Mouse (Mus musculus) heart, postnatal 0 days (tissue): Measurements from ENCODE around the gene 1700037C18Rik. TPM values are rescaled to one million over a fixed set of nuclear protein-coding genes. Genes with fewer than 3 reads are reported as not detected.

Experiments
- ATAC-seq: fragments of 200-750 bp; cut with Nextera tagmentation; 2 replicates; pipeline ENCODE4 v1.8.0; 2017; ENCODE audit warnings: low read depth, moderate number of reproducible peaks, moderate library complexity; ENCODE audit not compliant: insufficient read depth
- DNase-seq: peaks from one replicate; pipeline ENCODE4 v3.0.0-alpha.2; 2016; ENCODE audit warnings: low spot score
- H3K27ac ChIP-seq: fragments of 300-500 bp; sonication (generic); 2 replicates; pipeline ENCODE4 v1.5.1; 2014; ENCODE audit warnings: low read depth, mild to moderate bottlenecking
- H3K27me3 ChIP-seq: fragments of 300-500 bp; sonication (generic); 2 replicates; pipeline ENCODE4 v1.6.1; 2014; ENCODE audit warnings: low read length, mixed read lengths; ENCODE audit not compliant: control insufficient read depth, insufficient read depth
- H3K36me3 ChIP-seq: fragments of 300-500 bp; sonication (generic); replicated peaks from 2 replicates; pipeline ENCODE4 v1.6.1; 2014; ENCODE audit warnings: low read length, mixed read lengths; ENCODE audit not compliant: control insufficient read depth, insufficient read depth
- H3K4me1 ChIP-seq: fragments of 300-500 bp; sonication (generic); 2 replicates; pipeline ENCODE4 v1.6.1; 2014; ENCODE audit warnings: antibody characterized with exemption; ENCODE audit not compliant: control insufficient read depth, insufficient read depth
- H3K4me2 ChIP-seq: fragments of 300-500 bp; sonication (generic); 2 replicates; pipeline ENCODE4 v1.6.1; 2014; ENCODE audit warnings: low read depth, mild to moderate bottlenecking, low read length, moderate library complexity
- H3K4me3 ChIP-seq: fragments of 300-500 bp; sonication (generic); 2 replicates; pipeline ENCODE4 v1.5.1; 2014; ENCODE audit warnings: low read depth, low read length
- H3K9ac ChIP-seq: fragments of 300-500 bp; sonication (generic); replicated peaks from 2 replicates; pipeline ENCODE4 v1.6.1; 2014; ENCODE audit warnings: low read depth, low read length, mixed read lengths
- H3K9me3 ChIP-seq: fragments of 300-500 bp; sonication (generic); replicated peaks from 2 replicates; pipeline ENCODE4 v1.6.1; 2016; ENCODE audit warnings: low read length; ENCODE audit not compliant: control insufficient read depth
- CTCF ChIP-seq: IDR thresholded peaks from 2 replicates; pipeline ENCODE4 v1.5.1; 2016; ENCODE audit warnings: antibody characterized with exemption, control low read depth, low read depth
- EP300 ChIP-seq: IDR thresholded peaks from 2 replicates; pipeline ENCODE4 v1.6.1; 2016; ENCODE audit warnings: antibody characterized with exemption, low read depth
- WGBS: fragments of 180-500 bp; shearing (Covaris S2); extraction: QIAGEN DNeasy Blood & Tissue Kit; methylation state at CpG from one replicate; pipeline ENCODE4 v1.1.7; 2014; 5-methylcytosine and 5-hydroxymethylcytosine counted together
- polyA plus RNA-seq: library from polyadenylated mRNA; unstranded; fragments of >200 nt; fragmentation: Nextera tagmentation; extraction: Ambion mirVana; gene quantifications from 2 replicates; pipeline ENCODE4 v1.2.1, GENCODE M21; 2015
- total RNA-seq: library from RNA; depleted of rRNA; stranded (reverse); fragments of >200 nt; gene quantifications from 2 replicates; pipeline ENCODE4 v1.2.3, GENCODE M21; 2014; ENCODE audit warnings: low replicate concordance

Gene 1700037C18Rik
- total and polyA plus RNA-seq, 2 experiments from 2014 or later: 4.0 to 10.0 TPM

- H3K9ac ChIP-seq: no peak overlapping the region
- H3K36me3 ChIP-seq: peaks cover 15% of the 10 kb centered on the region; the same call in 1 of the 2 replicates
- H3K9me3 ChIP-seq: no peaks in the 10 kb centered on the region
- H3K4me3 ChIP-seq: no peak overlapping the region
- no peak overlapping the region for H3K27ac ChIP-seq
- H3K4me2 ChIP-seq: no peak overlapping the region
- DNase-seq: no peak
- peaks cover 13% of the 10 kb centered on the region; the same call in 1 of the 2 replicates for H3K4me1 ChIP-seq
- WGBS: 91% methylated on average over 14 of the region's 14 CpGs
- TF ChIP-seq CTCF: no peak
- no peak for TF ChIP-seq EP300
- no peak for ATAC-seq
- H3K27me3 ChIP-seq: no peaks in the 10 kb centered on the region
These were observed 16.7 kb downstream of the 1700037C18Rik start for GRCm38 (mm10) chr16:3891621-3892295.

- H3K36me3 ChIP-seq: 0 out of 2 replicates have a peak, but pooled peaks cover 4% of the 10 kb centered on the region
- DNase-seq: peak; percentile 25
- TF ChIP-seq EP300 (no peak), CTCF (no peak)
- H3K4me1 ChIP-seq: peaks cover 12% of the 10 kb centered on the region
- 2% methylated on average over 10 of the region's 10 CpGs for WGBS
- peak overlapping the region; percentile 96 for H3K27ac ChIP-seq
- H3K27me3 ChIP-seq: no peaks in the 10 kb centered on the region
- no peak for ATAC-seq
- H3K4me2 ChIP-seq: peak overlapping the region; percentile 77
- peak overlapping the region; percentile 87 for H3K9ac ChIP-seq
- no peaks in the 10 kb centered on the region for H3K9me3 ChIP-seq
- peak overlapping the region; percentile 95 for H3K4me3 ChIP-seq
These were observed 23.3 kb downstream of the 1700037C18Rik start for GRCm38 (mm10) chr16:3885065-3885670.

- WGBS: under 1% methylated on average over 80 of the region's 88 CpGs
- Histone ChIP-seq H3K27me3 (no peaks in the 10 kb centered on the region), H3K4me1 (peaks cover 12% of the 10 kb centered on the region), H3K36me3 (0 out of 2 replicates have a peak, but pooled peaks cover 4% of the 10 kb centered on the region), H3K9me3 (no peaks in the 10 kb centered on the region), H3K27ac (peak within 1 kb of the TSS; percentile 96), H3K9ac (peak within 1 kb of the TSS; percentile 87), H3K4me2 (peak within 1 kb of the TSS; percentile 77), H3K4me3 (peak within 1 kb of the TSS; percentile 95)
- TF ChIP-seq CTCF: peak; percentile 38
- peak; percentile 62 for TF ChIP-seq EP300
- ATAC-seq (peak; percentile 98), DNase-seq (peak; percentile 95)
These were observed 24.1 kb downstream of the 1700037C18Rik start, which contains the start of the genes Zfp597 and Gm20695 for GRCm38 (mm10) chr16:3884201-3885064. Zfp597 (minus strand) TSS chr16:3884561. Gm20695 (plus strand) TSS chr16:3884648.

DNA sequence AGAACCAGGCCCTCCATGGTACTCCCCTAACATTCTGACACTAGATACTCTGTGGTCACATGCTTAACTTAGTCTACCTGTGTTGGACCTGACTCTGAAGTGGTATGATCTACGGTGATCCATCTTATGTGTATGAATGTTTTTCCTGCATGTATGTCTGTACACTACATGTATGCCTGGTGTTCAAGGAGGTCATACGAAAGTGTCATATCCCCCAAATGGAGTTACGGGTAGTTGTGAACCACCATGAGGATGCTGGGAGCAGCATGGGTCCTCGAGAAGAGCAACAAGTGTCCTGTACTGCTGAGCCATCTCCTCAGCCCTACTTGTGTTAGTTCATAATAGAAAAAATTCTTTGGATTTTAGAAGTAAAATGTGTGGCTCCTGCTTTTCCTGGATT is 32.1 kb downstream of the 1700037C18Rik start:
- Histone ChIP-seq H3K36me3 (0 out of 2 replicates have a peak, but pooled peaks cover 6% of the 10 kb centered on the region), H3K4me1 (peaks cover 11% of the 10 kb centered on the region), H3K27ac (no peak overlapping the region), H3K9ac (no peak overlapping the region), H3K4me2 (no peak overlapping the region), H3K9me3 (no peaks in the 10 kb centered on the region), H3K27me3 (no peaks in the 10 kb centered on the region), H3K4me3 (no peak overlapping the region)
- no peak for DNase-seq
- TF ChIP-seq CTCF (no peak), EP300 (no peak)
- WGBS: 88% methylated on average over 4 of the region's 4 CpGs
- no peak for ATAC-seq
